ENCODE assay signal across 21 mouse cellular contexts in the genomic region with DNA sequence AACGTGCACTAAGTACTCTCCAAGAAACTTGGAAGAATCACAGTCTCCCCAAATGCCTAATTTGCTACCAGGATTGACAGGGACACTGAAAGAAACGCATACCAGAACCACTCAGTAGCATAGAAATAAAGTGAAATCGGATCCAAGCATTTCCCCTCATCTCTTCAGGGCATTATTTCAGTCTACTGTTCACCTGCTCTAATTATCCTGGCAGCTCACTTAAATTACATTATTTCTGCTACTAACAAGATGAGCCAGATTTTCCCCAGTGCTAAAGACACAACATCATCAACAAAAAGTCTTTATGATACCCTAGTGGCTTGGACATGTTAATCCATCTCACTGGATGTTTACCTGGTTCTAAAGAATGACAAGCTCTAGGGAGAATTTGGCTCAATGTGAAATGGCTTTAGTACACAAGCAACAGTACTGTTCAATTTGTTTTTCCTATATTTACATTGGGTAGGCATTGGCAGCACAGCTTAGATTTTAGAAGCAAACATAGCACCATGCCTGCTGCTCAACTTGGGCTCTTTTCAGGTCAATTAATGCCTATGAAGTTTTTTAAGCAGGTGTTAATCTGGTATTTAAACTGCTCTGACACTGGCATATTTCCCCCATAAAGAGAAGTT.
DNase-seq lines count a peak whose midpoint lies in the region; ATAC-seq and TF ChIP-seq lines count a peak whose summit lies in the region.
"Had no signal": no experiment of that assay in that cellular context is flagged by ENCODE, and none has a peak within 500 bp of the region (broad histone marks: within the 10 kb centered on the region; RNA-seq: fewer than 3 reads in every experiment).

No protein-coding gene starts in this region.

- no peak overlapping the region for H3K4me3 ChIP-seq in forebrain, embryonic 12.5 days (replicated peaks)
- H3K4me3 ChIP-seq in forebrain, embryonic 11.5 days (ENCODE audit: low read depth, low read length): no peak overlapping the region
- H3K4me3 ChIP-seq in hindbrain, postnatal 0 days (ENCODE audit: low read length): no peak overlapping the region
- no peak overlapping the region for H3K4me3 ChIP-seq in hindbrain, embryonic 16.5 days (ENCODE audit: low read length)
- no peak overlapping the region for H3K4me3 ChIP-seq in forebrain, embryonic 15.5 days
- H3K4me3 ChIP-seq: embryonic facial prominence, embryonic 12.5 days; gastrocnemius, adult 2 months; heart, embryonic 13.5 days; hindbrain, embryonic 15.5 days had no signal

- no peak for TF ChIP-seq CTCF in hindbrain, postnatal 0 days (IDR thresholded peaks at IDR 0.05; ENCODE audit: low read depth)

- no peak overlapping the region for H3K4me2 ChIP-seq in forebrain, embryonic 12.5 days
- H3K4me2 ChIP-seq in forebrain, embryonic 11.5 days (ENCODE audit: low read depth, low read length, severe bottlenecking): no peak overlapping the region
- H3K4me2 ChIP-seq in hindbrain, postnatal 0 days (ENCODE audit: low read depth, low read length): no peak overlapping the region
- H3K4me2 ChIP-seq in hindbrain, embryonic 16.5 days (ENCODE audit: low read length): no peak overlapping the region
- no peak overlapping the region for H3K4me2 ChIP-seq in forebrain, embryonic 15.5 days (replicated peaks)
- H3K4me2 ChIP-seq: embryonic facial prominence, embryonic 12.5 days; heart, embryonic 13.5 days; hindbrain, embryonic 15.5 days had no signal

- 57% methylated on average over 3 of the region's 3 CpGs for WGBS in forebrain, embryonic 12.5 days
- WGBS in forebrain, embryonic 11.5 days: 51% methylated on average over 3 of the region's 3 CpGs
- WGBS in hindbrain, postnatal 0 days: 59% methylated on average over 3 of the region's 3 CpGs
- 55% methylated on average over 3 of the region's 3 CpGs for WGBS in hindbrain, embryonic 16.5 days
- 27% methylated on average over 3 of the region's 3 CpGs for WGBS in forebrain, embryonic 15.5 days

- H3K9me3 ChIP-seq in forebrain, embryonic 12.5 days: no peaks in the 10 kb centered on the region
- no peaks in the 10 kb centered on the region for H3K9me3 ChIP-seq in forebrain, embryonic 11.5 days (ENCODE audit: control insufficient read depth, low read length)
- H3K9me3 ChIP-seq in hindbrain, postnatal 0 days (ENCODE audit: low read length): no peaks in the 10 kb centered on the region
- no peaks in the 10 kb centered on the region for H3K9me3 ChIP-seq in hindbrain, embryonic 16.5 days (ENCODE audit: control insufficient read depth, low read length)
- H3K9me3 ChIP-seq in forebrain, embryonic 15.5 days: no peaks in the 10 kb centered on the region
- H3K9me3 ChIP-seq: embryonic facial prominence, embryonic 12.5 days; heart, embryonic 13.5 days; hindbrain, embryonic 15.5 days had no signal

- H3K9ac ChIP-seq in forebrain, embryonic 12.5 days: no peak overlapping the region
- no peak overlapping the region for H3K9ac ChIP-seq in forebrain, embryonic 11.5 days (ENCODE audit: low read length)
- no peak overlapping the region for H3K9ac ChIP-seq in hindbrain, postnatal 0 days (replicated peaks; ENCODE audit: low read length)
- H3K9ac ChIP-seq in hindbrain, embryonic 16.5 days (ENCODE audit: low read depth, low read length): no peak overlapping the region
- H3K9ac ChIP-seq in forebrain, embryonic 15.5 days (replicated peaks): no peak overlapping the region
- H3K9ac ChIP-seq: embryonic facial prominence, embryonic 12.5 days; heart, embryonic 13.5 days; hindbrain, embryonic 15.5 days had no signal

- DNase-seq in forebrain, embryonic 11.5 days (ENCODE audit: low spot score): no peak
- peak; percentile 24 for DNase-seq in hindbrain, postnatal 0 days (ENCODE audit: low spot score)
- peak; percentile 1 for DNase-seq in Muller cell, postnatal 12 days (ENCODE audit: inconsistent ontology term)
- DNase-seq in adrenal gland, postnatal 4 days (ENCODE audit: low spot score in 2 of 2): no peak
- DNase-seq: adrenal gland, postnatal 14 days; cerebellum, adult 11 months; cerebellum, adult 8-10 months; cerebellum, postnatal 14 days; embryo, embryonic 11 days; gastrocnemius, adult 2 months; gastrocnemius, postnatal 25 days; heart, postnatal 36 days; kidney, adult 11 months had no signal

- peak; percentile 36; the same call in 1 of the 2 replicates for ATAC-seq in forebrain, embryonic 12.5 days (ENCODE audit: low FRiP score)
- ATAC-seq in forebrain, embryonic 11.5 days (replicated peaks; ENCODE audit: low FRiP score): no peak
- no peak for ATAC-seq in hindbrain, postnatal 0 days
- ATAC-seq in hindbrain, embryonic 16.5 days: no peak; the same call in 1 of the 2 replicates
- peak; percentile 71 for ATAC-seq in forebrain, embryonic 15.5 days (replicated peaks)
- ATAC-seq: activated CD4-positive, CD25-positive, alpha-beta regulatory T cell, adult 4 months; Patski had no signal

- no peaks in the 10 kb centered on the region for H3K4me1 ChIP-seq in forebrain, embryonic 12.5 days
- H3K4me1 ChIP-seq in forebrain, embryonic 11.5 days (replicated peaks; ENCODE audit: control insufficient read depth, insufficient read depth, low read length): no peaks in the 10 kb centered on the region
- H3K4me1 ChIP-seq in hindbrain, postnatal 0 days (ENCODE audit: insufficient read depth, low read length): no peaks in the 10 kb centered on the region
- H3K4me1 ChIP-seq in hindbrain, embryonic 16.5 days (ENCODE audit: control insufficient read depth, insufficient read depth, low read depth, low read length): no peaks in the 10 kb centered on the region
- H3K4me1 ChIP-seq in forebrain, embryonic 15.5 days: no peaks in the 10 kb centered on the region
- H3K4me1 ChIP-seq: embryonic facial prominence, embryonic 12.5 days; heart, embryonic 13.5 days; hindbrain, embryonic 15.5 days had no signal

- H3K27ac ChIP-seq in forebrain, embryonic 12.5 days: no peak overlapping the region
- H3K27ac ChIP-seq in forebrain, embryonic 11.5 days (ENCODE audit: low read depth, low read length): no peak overlapping the region
- no peak overlapping the region for H3K27ac ChIP-seq in hindbrain, postnatal 0 days
- H3K27ac ChIP-seq in hindbrain, embryonic 16.5 days (ENCODE audit: low read depth, low read length): no peak overlapping the region
- H3K27ac ChIP-seq in forebrain, embryonic 15.5 days (replicated peaks): no peak overlapping the region
- H3K27ac ChIP-seq: embryonic facial prominence, embryonic 12.5 days; gastrocnemius, adult 2 months; heart, embryonic 13.5 days; hindbrain, embryonic 15.5 days had no signal

- no peaks in the 10 kb centered on the region for H3K27me3 ChIP-seq in forebrain, embryonic 12.5 days
- no peaks in the 10 kb centered on the region for H3K27me3 ChIP-seq in forebrain, embryonic 11.5 days (ENCODE audit: control insufficient read depth, insufficient read depth, low read length)
- H3K27me3 ChIP-seq in hindbrain, postnatal 0 days (ENCODE audit: insufficient read depth, low read length): no peaks in the 10 kb centered on the region
- no peaks in the 10 kb centered on the region for H3K27me3 ChIP-seq in hindbrain, embryonic 16.5 days (replicated peaks; ENCODE audit: control insufficient read depth, insufficient read depth, low read length)
- H3K27me3 ChIP-seq in forebrain, embryonic 15.5 days: no peaks in the 10 kb centered on the region
- H3K27me3 ChIP-seq: embryonic facial prominence, embryonic 12.5 days; heart, embryonic 13.5 days; hindbrain, embryonic 15.5 days; Patski had no signal

- no peaks in the 10 kb centered on the region for H3K36me3 ChIP-seq in forebrain, embryonic 12.5 days (replicated peaks)
- H3K36me3 ChIP-seq in forebrain, embryonic 11.5 days (ENCODE audit: control insufficient read depth, insufficient read depth, low read length): no peaks in the 10 kb centered on the region
- no peaks in the 10 kb centered on the region for H3K36me3 ChIP-seq in hindbrain, postnatal 0 days (ENCODE audit: insufficient read depth, low read length)
- no peaks in the 10 kb centered on the region for H3K36me3 ChIP-seq in hindbrain, embryonic 16.5 days (ENCODE audit: control insufficient read depth, insufficient read depth, low read length)
- no peaks in the 10 kb centered on the region for H3K36me3 ChIP-seq in forebrain, embryonic 15.5 days
- H3K36me3 ChIP-seq: embryonic facial prominence, embryonic 12.5 days; heart, embryonic 13.5 days; hindbrain, embryonic 15.5 days had no signal

Comparison
In these comparisons a context has a peak if more than half of its experiments do, and no peak if none do; other contexts are left out.
1. ATAC-seq: peak in forebrain, embryonic 12.5 days (single experiment) and forebrain, embryonic 15.5 days (single experiment); none in forebrain, embryonic 11.5 days (single experiment), hindbrain, postnatal 0 days (single experiment) and hindbrain, embryonic 16.5 days (single experiment).
2. DNase-seq: peak in hindbrain, postnatal 0 days (single experiment) and Muller cell, postnatal 12 days (single experiment); none in forebrain, embryonic 11.5 days (single experiment) and adrenal gland, postnatal 4 days (0 of 2).